Mouse (Mus musculus) stomach, postnatal 0 days (tissue): ENCODE measurements around the gene Ptk7.

ENCODE experiments used
- CTCF ChIP-seq: IDR thresholded peaks from 2 replicates; pipeline ENCODE4 v1.5.1; 2016; ENCODE audit warnings: antibody characterized with exemption, low read depth, mild to moderate bottlenecking, moderate library complexity
- EP300 ChIP-seq: optimal IDR thresholded peaks from 2 replicates; pipeline ENCODE3; 2016; ENCODE audit warnings: antibody characterized with exemption

GRCm38 (mm10) chr17:46673850-46674529 is 44.7 kb upstream of the Ptk7 start, which contains the start of gene Rrp36:
- TF ChIP-seq CTCF = no peak
- TF ChIP-seq EP300 = no peak
